Mouse (Mus musculus) urinary bladder, postnatal 4 days (tissue): ENCODE measurements around the gene Atxn2l.
"Not testable (repeated sequence)": the region's sequence is repeated elsewhere in the genome, so short reads cannot be mapped to it uniquely, and the experiment has no call there.

Source experiments
- DNase-seq, 2 experiments: peaks; one replicate each; pipeline ENCODE4 v3.0.0; 2021 to 2022; ENCODE audit warnings: low spot score in 2 of 2

Atxn2l gene

GRCm38 (mm10) chr7:126491005-126491404, 12.2 kb downstream of the Atxn2l start:
- no peak for DNase-seq

GRCm38 (mm10) chr7:126487617-126488385, 15.4 kb downstream of the Atxn2l start:
- DNase-seq: not testable (repeated sequence)

- DNase-seq: peak; percentile 95
These were observed 16.2 kb downstream of the Atxn2l start, which contains the start of gene Tufm for GRCm38 (mm10) chr7:126487052-126487483. Gene Tufm (plus strand): TSS chr7:126487361.

- DNase-seq: peak; percentile 81
These were observed 20.8 kb downstream of the Atxn2l start for GRCm38 (mm10) chr7:126482392-126482871.

- DNase-seq: no peak
These were observed 21.5 kb downstream of the Atxn2l start for GRCm38 (mm10) chr7:126481699-126482098.

- peak; percentile 86 to 89 for DNase-seq
These were observed 28.1 kb downstream of the Atxn2l start, which contains the start of gene Sh2b1 for GRCm38 (mm10) chr7:126474993-126475581. Gene Sh2b1 (minus strand): TSS chr7:126475424.

GRCm38 (mm10) chr7:126474486-126474955, 28.7 kb downstream of the Atxn2l start:
- no peak for DNase-seq

- no peak for DNase-seq
These were observed 29.7 kb downstream of the Atxn2l start for GRCm38 (mm10) chr7:126473470-126474086.

- no peak for DNase-seq
These were observed 30.5 kb downstream of the Atxn2l start for GRCm38 (mm10) chr7:126472713-126473112.

- no peak for DNase-seq
These were observed 30.9 kb downstream of the Atxn2l start for GRCm38 (mm10) chr7:126472306-126472705.

GRCm38 (mm10) chr7:126471853-126472252, 31.4 kb downstream of the Atxn2l start:
- no peak for DNase-seq

- no peak for DNase-seq
These were observed 31.9 kb downstream of the Atxn2l start for GRCm38 (mm10) chr7:126471361-126471760.

- no peak for DNase-seq
These were observed 33.2 kb downstream of the Atxn2l start for GRCm38 (mm10) chr7:126470077-126470476.

- DNase-seq: peak in 1 of 2 experiments; percentile 53
These were observed 35.2 kb downstream of the Atxn2l start for GRCm38 (mm10) chr7:126467834-126468627.

GRCm38 (mm10) chr7:126467271-126467670, 36.0 kb downstream of the Atxn2l start:
- DNase-seq: no peak

- no peak for DNase-seq
These were observed 36.5 kb downstream of the Atxn2l start for GRCm38 (mm10) chr7:126466707-126467106.

- no peak for DNase-seq
These were observed 37.1 kb downstream of the Atxn2l start for GRCm38 (mm10) chr7:126466116-126466515.

GRCm38 (mm10) chr7:126465246-126466030, 37.8 kb downstream of the Atxn2l start:
- no peak for DNase-seq

GRCm38 (mm10) chr7:126464836-126465235, 38.4 kb downstream of the Atxn2l start:
- DNase-seq: no peak

GRCm38 (mm10) chr7:126464121-126464520, 39.1 kb downstream of the Atxn2l start:
- DNase-seq: no peak

- DNase-seq: no peak
These were observed 39.7 kb downstream of the Atxn2l start for GRCm38 (mm10) chr7:126463547-126463946.
